Mouse (Mus musculus) cerebellum, adult 2 months (tissue): Measurements from ENCODE around the gene Gprc5b.

Source experiments
- CTCF ChIP-seq: fragments of 200-500 bp; IDR thresholded peaks from 2 replicates; pipeline ENCODE4 v1.5.1; 2011; ENCODE audit warnings: low read depth, mild to moderate bottlenecking, control low read depth, low read length, moderate library complexity, borderline replicate concordance; ENCODE audit not compliant: insufficient read depth
- POLR2A ChIP-seq: fragments of 200-500 bp; IDR thresholded peaks from 2 replicates; pipeline ENCODE4 v1.6.1; 2011; ENCODE audit warnings: low read length, control low read depth, borderline replicate concordance; ENCODE audit not compliant: insufficient read depth

- TF ChIP-seq CTCF: no peak
- no peak for TF ChIP-seq POLR2A
Observed at GRCm38 (mm10) chr7:118979708-118980107, 15.3 kb downstream of the Gprc5b start.
